ENCODE assay signal across 10 mouse cellular contexts in the genomic region with DNA sequence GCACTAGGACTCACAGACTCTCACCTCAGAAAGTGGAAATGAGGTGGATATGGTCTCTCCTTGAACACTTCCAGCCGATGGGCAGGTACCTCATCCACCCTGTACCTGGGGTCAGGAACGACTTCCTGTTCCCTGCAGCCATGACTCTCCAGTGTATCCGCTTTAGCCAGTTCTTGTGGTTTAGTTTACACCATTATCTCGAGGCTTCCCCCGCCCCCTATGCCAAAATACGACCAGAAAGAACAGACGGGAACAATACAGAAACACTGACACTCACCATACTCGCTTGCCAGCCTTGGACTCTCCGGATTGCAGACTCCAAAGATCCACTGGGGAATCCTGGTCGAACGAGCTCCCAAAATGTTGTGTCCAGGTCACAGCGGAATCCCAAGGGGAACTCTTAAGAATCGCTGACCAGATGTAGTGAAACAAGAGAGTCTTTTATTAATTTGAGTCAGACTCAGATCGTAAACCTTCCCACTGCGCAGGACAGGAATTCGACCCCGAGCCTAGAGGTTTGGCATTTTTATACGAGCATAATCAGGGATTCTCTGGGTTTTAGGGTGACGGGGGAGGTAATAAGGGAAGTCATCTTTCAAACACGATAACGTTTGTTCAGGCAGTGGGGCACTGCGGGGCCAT. TPM values are rescaled to one million over a fixed set of nuclear protein-coding genes. Genes with fewer than 3 reads are reported as not detected.
DNase-seq lines count a peak whose midpoint lies in the region; ATAC-seq and TF ChIP-seq lines count a peak whose summit lies in the region.
"Had no signal": no experiment of that assay in that cellular context is flagged by ENCODE, and none has a peak within 500 bp of the region (broad histone marks: within the 10 kb centered on the region; RNA-seq: fewer than 3 reads in every experiment).

No protein-coding gene starts in this region.

- no peaks in the 10 kb centered on the region for H3K9me3 ChIP-seq in heart, embryonic 14.5 days (ENCODE audit: control insufficient read depth, low read length)
- H3K9me3 ChIP-seq in liver, embryonic 14.5 days (ENCODE audit: control insufficient read depth, low read length) = no peaks in the 10 kb centered on the region
- H3K9me3 ChIP-seq: forebrain, embryonic 12.5 days had no signal

- no peak for TF ChIP-seq POLR2A in embryonic fibroblast, embryonic 13.5 days (IDR thresholded peaks at IDR 0.05; ENCODE audit: low read depth, low read length)

- H3K4me2 ChIP-seq in heart, embryonic 14.5 days (ENCODE audit: low read length) = peak overlapping the region; percentile 43
- peak overlapping the region; percentile 65 for H3K4me2 ChIP-seq in liver, embryonic 14.5 days (ENCODE audit: low read depth)
- H3K4me2 ChIP-seq: forebrain, embryonic 12.5 days had no signal

- no peak for TF ChIP-seq CTCF in embryonic fibroblast, embryonic 13.5 days (IDR thresholded peaks at IDR 0.05; ENCODE audit: borderline replicate concordance, insufficient read depth, low read length)
- TF ChIP-seq CTCF in liver, embryonic 14.5 days (IDR thresholded peaks at IDR 0.05; ENCODE audit: low read depth) = no peak

- H3K36me3 ChIP-seq in heart, embryonic 14.5 days (ENCODE audit: control insufficient read depth, insufficient read depth, low read length) = no peaks in the 10 kb centered on the region
- no peaks in the 10 kb centered on the region for H3K36me3 ChIP-seq in liver, embryonic 14.5 days (replicated peaks; ENCODE audit: control insufficient read depth, insufficient read depth, low read depth)
- H3K36me3 ChIP-seq: forebrain, embryonic 12.5 days had no signal

- 48% methylated on average over 22 of the region's 22 CpGs for WGBS in heart, embryonic 14.5 days
- 16% methylated on average over 22 of the region's 22 CpGs for WGBS in liver, embryonic 14.5 days (ENCODE audit: insufficient replicate concordance)

- H3K27me3 ChIP-seq in heart, embryonic 14.5 days (ENCODE audit: control insufficient read depth, insufficient read depth, low read length) = 0 out of 2 replicates have a peak, but pooled peaks cover 4% of the 10 kb centered on the region
- no peaks in the 10 kb centered on the region; the same call in 1 of the 2 replicates for H3K27me3 ChIP-seq in liver, embryonic 14.5 days (ENCODE audit: control insufficient read depth, insufficient read depth, low read length)
- H3K27me3 ChIP-seq: forebrain, embryonic 12.5 days; Patski had no signal

- H3K9ac ChIP-seq in heart, embryonic 14.5 days (ENCODE audit: low read length) = no peak overlapping the region
- H3K9ac ChIP-seq in liver, embryonic 14.5 days (replicated peaks) = peak overlapping the region; percentile 35
- H3K9ac ChIP-seq: forebrain, embryonic 12.5 days had no signal

- H3K27ac ChIP-seq in heart, embryonic 14.5 days (replicated peaks in 1 of 2; ENCODE audit: control insufficient read depth in 1 of 2, insufficient read depth in 1 of 2, low read depth in 2 of 2, low read length in 2 of 2) = no peak overlapping the region
- H3K27ac ChIP-seq in embryonic fibroblast, embryonic 13.5 days (ENCODE audit: insufficient read depth, low read length) = no peak overlapping the region
- no peak overlapping the region for H3K27ac ChIP-seq in liver, embryonic 14.5 days
- H3K27ac ChIP-seq: forebrain, embryonic 12.5 days had no signal

- ATAC-seq in heart, embryonic 14.5 days (ENCODE audit: insufficient number of reproducible peaks, insufficient read depth, low FRiP score, low read depth) = no peak
- peak; percentile 49 for ATAC-seq in CD4-positive, CD25-positive, alpha-beta regulatory T cell, adult 4 months
- ATAC-seq in liver, embryonic 14.5 days (ENCODE audit: insufficient read depth) = no peak
- ATAC-seq: Patski had no signal

- TF ChIP-seq EP300 in liver, embryonic 14.5 days (IDR thresholded peaks at IDR 0.05; ENCODE audit: low read depth) = no peak

- H3K4me3 ChIP-seq in heart, embryonic 14.5 days (ENCODE audit: control insufficient read depth in 1 of 2, insufficient read depth in 1 of 2, low read depth in 1 of 2, low read length in 2 of 2) = no peak overlapping the region
- H3K4me3 ChIP-seq in embryonic fibroblast, embryonic 13.5 days (ENCODE audit: insufficient read depth, low read length) = peak overlapping the region; percentile 19
- peak overlapping the region; percentile 36 to 38 for H3K4me3 ChIP-seq in liver, embryonic 14.5 days (ENCODE audit: insufficient read depth in 1 of 2, low read depth in 2 of 2, low read length in 2 of 2)
- H3K4me3 ChIP-seq: forebrain, embryonic 12.5 days had no signal

- no peak for DNase-seq in heart, postnatal 4 days
- DNase-seq in liver, embryonic 14.5 days (ENCODE audit: low read depth in 3 of 3, low spot score in 3 of 3) = no peak
- no peak for DNase-seq in right cerebral cortex, postnatal 25 days
- no peak for DNase-seq in layer of hippocampus, postnatal 10 days (ENCODE audit: low spot score in 2 of 2)
- no peak for DNase-seq in cerebellum, postnatal 10 days

- no peaks in the 10 kb centered on the region; a peak in 1 of 4 replicates for H3K4me1 ChIP-seq in heart, embryonic 14.5 days (ENCODE audit: control insufficient read depth in 2 of 2, insufficient read depth in 2 of 2, low read length in 2 of 2)
- 0 out of 2 replicates have a peak, but pooled peaks cover 2% of the 10 kb centered on the region for H3K4me1 ChIP-seq in embryonic fibroblast, embryonic 13.5 days (ENCODE audit: control insufficient read depth, insufficient read depth, low read length)
- H3K4me1 ChIP-seq in liver, embryonic 14.5 days (replicated peaks; ENCODE audit: control insufficient read depth in 2 of 2, insufficient read depth in 2 of 2, low read length in 1 of 2) = peaks cover 4 to 20% of the 10 kb centered on the region in 2 experiments; a peak in 3 of 4 replicates
- H3K4me1 ChIP-seq: forebrain, embryonic 12.5 days had no signal

RNA-seq across cellular contexts. Expression of gene Slc16a10, which starts 49.4 kb away (rescaled TPM):
- 17.9 and 21.9 TPM in 2 replicates for polyA plus RNA-seq in heart, embryonic 14.5 days (2014; fragmentation: Nextera tagmentation; extraction: Ambion mirVana)
- 10 to 100 TPM; 12.9 to 14.3 TPM for total RNA-seq in heart, postnatal 4 days (2021)
- 1 to 10 TPM; 2.5 to 3.0 TPM for polyA plus RNA-seq in CD4-positive, CD25-positive, alpha-beta regulatory T cell, adult 4 months (2017; shearing (Covaris generic))
- polyA plus RNA-seq in embryonic fibroblast, embryonic 13.5 days (2011; ENCODE audit: insufficient read length, low read depth, missing spikeins) = 1.6 and 1.8 TPM in 2 replicates
- polyA plus RNA-seq in liver, embryonic 14.5 days (2012; rRNA removed) = 32.8 and 33.8 TPM in 2 replicates
- polyA plus RNA-seq in liver, embryonic 14.5 days (2014; fragmentation: Nextera tagmentation; extraction: Ambion mirVana) = 63.5 and 69.3 TPM in 2 replicates
- 1 to 10 TPM; 2.1 to 2.2 TPM for total RNA-seq in layer of hippocampus, postnatal 10 days (2021)

RNA-seq across cellular contexts. Expression of gene Rpf2, which starts 55.4 kb away (rescaled TPM):
- 36.6 and 39.8 TPM in 2 replicates for polyA plus RNA-seq in heart, embryonic 14.5 days (2014; fragmentation: Nextera tagmentation; extraction: Ambion mirVana)
- 10 to 100 TPM; 14.6 to 20.2 TPM for total RNA-seq in heart, postnatal 4 days (2021)
- 10 to 100 TPM; 59.7 to 68.8 TPM for polyA plus RNA-seq in CD4-positive, CD25-positive, alpha-beta regulatory T cell, adult 4 months (2017; shearing (Covaris generic))
- polyA plus RNA-seq in embryonic fibroblast, embryonic 13.5 days (2011; ENCODE audit: insufficient read length, low read depth, missing spikeins) = 35.8 and 37.5 TPM in 2 replicates
- polyA plus RNA-seq in liver, embryonic 14.5 days (2012; rRNA removed) = 7.3 and 16.8 TPM in 2 replicates
- 38.9 and 39.2 TPM in 2 replicates for polyA plus RNA-seq in liver, embryonic 14.5 days (2014; fragmentation: Nextera tagmentation; extraction: Ambion mirVana)
- total RNA-seq in layer of hippocampus, postnatal 10 days (2021) = 10 to 100 TPM; 28.1 to 35.3 TPM

Comparison
In these comparisons a context has a peak if more than half of its experiments do, and no peak if none do; other contexts are left out.
1. H3K4me3 ChIP-seq: peak in embryonic fibroblast, embryonic 13.5 days (single experiment) and liver, embryonic 14.5 days (2 of 2); none in heart, embryonic 14.5 days (0 of 2).